Mouse (Mus musculus): ENCODE data around the gene Itprip.

GRCm38 (mm10) chr19:47876252-47876651 lies 42.8 kb downstream of the Itprip start:
- TF ChIP-seq CTCF (IDR thresholded peaks at IDR 0.05; ENCODE audit: low read depth, low read length) (no peak), POLR2AphosphoS5 (IDR thresholded peaks at IDR 0.05; ENCODE audit: insufficient replicate concordance, low read depth, low read length) (no peak), TAL1 (conservative IDR thresholded peaks at IDR 0.05; ENCODE audit: low read depth, low read length) (no peak), GATA1 (IDR thresholded peaks at IDR 0.05; ENCODE audit: borderline replicate concordance, low read length) (no peak)
